Mouse (Mus musculus) ES-Bruce4 (cell line): ENCODE results near the gene Ascl4.

Experiments
- CTCF ChIP-seq: IDR thresholded peaks from one replicate; pipeline ENCODE4 v1.8.1; 2011; ENCODE audit warnings: low read depth, low read length
- POLR2A ChIP-seq: IDR thresholded peaks from one replicate; pipeline ENCODE4 v1.8.1; 2011; ENCODE audit warnings: low read length; ENCODE audit not compliant: insufficient read depth

GRCm38 (mm10) chr10:85962897-85963296, 35.4 kb downstream of the Ascl4 start:
- no peak for TF ChIP-seq CTCF
- TF ChIP-seq POLR2A, result no peak
